Mouse (Mus musculus): Measurements from ENCODE around the gene Ifngr2. TPM values are rescaled to one million over a fixed set of nuclear protein-coding genes. Genes with fewer than 3 reads are reported as not detected.
A peak's percentile ranks its signal among the peaks of the same experiment; 100 is the strongest.

The Ifngr2 gene
- total RNA-seq, 1 experiment, result 7.0 TPM

- no peak for TF ChIP-seq ZNF384 (IDR thresholded peaks at IDR 0.05; ENCODE audit: low read depth, low read length)
- no peak for TF ChIP-seq MAFK (IDR thresholded peaks at IDR 0.05; ENCODE audit: insufficient read depth, low read depth, low read length)
- no peak for TF ChIP-seq CHD2 (IDR thresholded peaks at IDR 0.05; ENCODE audit: low read depth, low read length)
- no peak for TF ChIP-seq HCFC1 (IDR thresholded peaks at IDR 0.05; ENCODE audit: borderline replicate concordance, insufficient read depth, low read length)
- TF ChIP-seq ZC3H11A (IDR thresholded peaks at IDR 0.05; ENCODE audit: borderline replicate concordance, low read depth, low read length), result no peak
- in situ Hi-C loops (cut with MboI; ENCODE audit: low sequenced_read_pairs in 2 of 2, unreplicated experiment in 2 of 2), result no loop called here
- no peak for DNase-seq (ENCODE audit: low read depth, low spot score)
These were observed 60.1 kb downstream of the Ifngr2 start for GRCm38 (mm10) chr16:91606958-91607357.

GRCm38 (mm10) chr16:91609501-91610245 lies 62.8 kb downstream of the Ifngr2 start:
- in situ Hi-C loops (cut with MboI; ENCODE audit: low sequenced_read_pairs in 2 of 2, unreplicated experiment in 2 of 2), result no loop called here
- no peak overlapping the region for H3K4me3 ChIP-seq (ENCODE audit: insufficient read depth in 1 of 2, low read depth in 1 of 2, low read length in 2 of 2, poor library complexity in 1 of 2, severe bottlenecking in 1 of 2)
- H3K4me1 ChIP-seq (ENCODE audit: control insufficient read depth in 2 of 2, insufficient read depth in 2 of 2, low read length in 2 of 2, poor library complexity in 1 of 2), result no peaks in the 10 kb centered on the region
- DNase-seq (ENCODE audit: low read depth, low spot score), result no peak
- no peak for TF ChIP-seq CHD2 (IDR thresholded peaks at IDR 0.05; ENCODE audit: low read depth, low read length)
- H3K9me3 ChIP-seq (ENCODE audit: control insufficient read depth, insufficient read depth, low read depth, low read length), result no peaks in the 10 kb centered on the region
- H3K9ac ChIP-seq (ENCODE audit: insufficient read depth, low read depth, low read length, poor library complexity, severe bottlenecking), result no peak overlapping the region
- H3K27ac ChIP-seq (ENCODE audit: insufficient read depth, low read depth, low read length, poor library complexity, severe bottlenecking), result no peak overlapping the region
- no peaks in the 10 kb centered on the region for H3K36me3 ChIP-seq (ENCODE audit: control insufficient read depth, insufficient read depth, low read length, poor library complexity, severe bottlenecking)

More at GRCm38 (mm10) chr16:91606958-91607357, 60.1 kb downstream of the Ifngr2 start:
- no peak overlapping the region for H3K27ac ChIP-seq (ENCODE audit: insufficient read depth, low read depth, low read length, poor library complexity, severe bottlenecking)
- H3K4me1 ChIP-seq (ENCODE audit: control insufficient read depth in 2 of 2, insufficient read depth in 2 of 2, low read length in 2 of 2, poor library complexity in 1 of 2), result no peaks in the 10 kb centered on the region
- no peaks in the 10 kb centered on the region for H3K36me3 ChIP-seq (ENCODE audit: control insufficient read depth, insufficient read depth, low read length, poor library complexity, severe bottlenecking)
- H3K4me3 ChIP-seq (ENCODE audit: insufficient read depth in 1 of 2, low read depth in 1 of 2, low read length in 2 of 2, poor library complexity in 1 of 2, severe bottlenecking in 1 of 2), result no peak overlapping the region
- no peak overlapping the region for H3K9ac ChIP-seq (ENCODE audit: insufficient read depth, low read depth, low read length, poor library complexity, severe bottlenecking)
- H3K9me3 ChIP-seq (ENCODE audit: control insufficient read depth, insufficient read depth, low read depth, low read length), result no peaks in the 10 kb centered on the region

DNA sequence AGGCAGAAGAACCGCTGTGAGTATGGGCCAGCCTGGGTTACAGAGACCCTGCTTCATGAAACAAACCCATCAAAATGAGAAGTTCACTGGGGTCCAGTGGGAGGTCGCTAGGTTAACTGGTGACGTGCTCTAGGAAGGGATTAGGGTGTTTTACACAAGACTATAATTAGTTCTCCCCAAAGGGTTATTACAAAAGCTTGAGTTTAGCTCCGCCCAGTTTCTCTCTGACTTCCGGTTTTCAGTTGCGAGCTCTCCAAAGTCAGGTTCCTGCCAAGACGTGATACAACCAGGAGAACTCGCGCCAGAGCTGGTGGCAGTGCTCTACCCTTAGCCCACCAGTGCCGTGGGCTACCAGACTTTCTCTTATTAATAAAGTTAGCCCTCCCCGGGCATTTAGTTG lies 64.4 kb downstream of the Ifngr2 start:
- no peak overlapping the region; the same call in 1 of the 2 replicates for H3K9ac ChIP-seq (ENCODE audit: insufficient read depth, low read depth, low read length, poor library complexity, severe bottlenecking)
- H3K9me3 ChIP-seq (ENCODE audit: control insufficient read depth, insufficient read depth, low read depth, low read length), result no peaks in the 10 kb centered on the region
- H3K4me1 ChIP-seq (ENCODE audit: control insufficient read depth in 2 of 2, insufficient read depth in 2 of 2, low read length in 2 of 2, poor library complexity in 1 of 2), result no peaks in the 10 kb centered on the region
- no peak overlapping the region for H3K27ac ChIP-seq (ENCODE audit: insufficient read depth, low read depth, low read length, poor library complexity, severe bottlenecking)
- H3K4me3 ChIP-seq (ENCODE audit: insufficient read depth in 1 of 2, low read depth in 1 of 2, low read length in 2 of 2, poor library complexity in 1 of 2, severe bottlenecking in 1 of 2), result peak overlapping the region in 1 of 2 experiments; percentile 34; a peak in 1 of 4 replicates
- in situ Hi-C loops (cut with MboI; ENCODE audit: low sequenced_read_pairs in 2 of 2, unreplicated experiment in 2 of 2), result no loop called here
- no peaks in the 10 kb centered on the region for H3K36me3 ChIP-seq (ENCODE audit: control insufficient read depth, insufficient read depth, low read length, poor library complexity, severe bottlenecking)
- no peak for TF ChIP-seq ZNF384 (IDR thresholded peaks at IDR 0.05; ENCODE audit: low read depth, low read length)
- TF ChIP-seq MAFK (IDR thresholded peaks at IDR 0.05; ENCODE audit: insufficient read depth, low read depth, low read length), result no peak
- no peak for TF ChIP-seq HCFC1 (IDR thresholded peaks at IDR 0.05; ENCODE audit: borderline replicate concordance, insufficient read depth, low read length)
- TF ChIP-seq CHD2 (IDR thresholded peaks at IDR 0.05; ENCODE audit: low read depth, low read length), result no peak
- no peak for TF ChIP-seq ZC3H11A (IDR thresholded peaks at IDR 0.05; ENCODE audit: borderline replicate concordance, low read depth, low read length)
- DNase-seq (ENCODE audit: low read depth, low spot score), result no peak

- in situ Hi-C loops (cut with MboI; ENCODE audit: low sequenced_read_pairs in 2 of 2, unreplicated experiment in 2 of 2), result no loop called here
- H3K36me3 ChIP-seq (ENCODE audit: control insufficient read depth, insufficient read depth, low read length, poor library complexity, severe bottlenecking), result no peaks in the 10 kb centered on the region
- no peak for DNase-seq (ENCODE audit: low read depth, low spot score)
- H3K9me3 ChIP-seq (ENCODE audit: control insufficient read depth, insufficient read depth, low read depth, low read length), result no peaks in the 10 kb centered on the region
- H3K27ac ChIP-seq (ENCODE audit: insufficient read depth, low read depth, low read length, poor library complexity, severe bottlenecking), result no peak overlapping the region
- TF ChIP-seq ZNF384 (IDR thresholded peaks at IDR 0.05; ENCODE audit: low read depth, low read length) (no peak), MAFK (IDR thresholded peaks at IDR 0.05; ENCODE audit: insufficient read depth, low read depth, low read length) (no peak), CHD2 (IDR thresholded peaks at IDR 0.05; ENCODE audit: low read depth, low read length) (no peak), HCFC1 (IDR thresholded peaks at IDR 0.05; ENCODE audit: borderline replicate concordance, insufficient read depth, low read length) (no peak), ZC3H11A (IDR thresholded peaks at IDR 0.05; ENCODE audit: borderline replicate concordance, low read depth, low read length) (no peak)
- H3K4me3 ChIP-seq (ENCODE audit: insufficient read depth in 1 of 2, low read depth in 1 of 2, low read length in 2 of 2, poor library complexity in 1 of 2, severe bottlenecking in 1 of 2), result no peak overlapping the region
- H3K4me1 ChIP-seq (ENCODE audit: control insufficient read depth in 2 of 2, insufficient read depth in 2 of 2, low read length in 2 of 2, poor library complexity in 1 of 2), result no peaks in the 10 kb centered on the region
- H3K9ac ChIP-seq (ENCODE audit: insufficient read depth, low read depth, low read length, poor library complexity, severe bottlenecking), result no peak overlapping the region
These were observed 65.7 kb downstream of the Ifngr2 start for GRCm38 (mm10) chr16:91612525-91612924.

All from ES-E14 (cell line).